Mouse (Mus musculus): ENCODE results near the gene Fkbp15.
A peak's percentile ranks its signal among the peaks of the same experiment; 100 is the strongest.

Gene Fkbp15

GRCm38 (mm10) chr4:62318294-62318693, 42.1 kb downstream of the Fkbp15 start:
- no peak for DNase-seq (ENCODE audit: low spot score in 2 of 2)

GRCm38 (mm10) chr4:62316456-62316855, 43.9 kb downstream of the Fkbp15 start:
- no peak for DNase-seq (ENCODE audit: low spot score in 2 of 2)

- DNase-seq (ENCODE audit: low spot score in 2 of 2), result no peak
Measured at GRCm38 (mm10) chr4:62314516-62314915, 45.8 kb downstream of the Fkbp15 start.

- DNase-seq (ENCODE audit: low spot score in 2 of 2), result no peak
Measured at GRCm38 (mm10) chr4:62313641-62314211, 46.6 kb downstream of the Fkbp15 start.

GRCm38 (mm10) chr4:62312821-62313220, 47.5 kb downstream of the Fkbp15 start:
- no peak for DNase-seq (ENCODE audit: low spot score in 2 of 2)

GRCm38 (mm10) chr4:62308406-62308805, 51.9 kb downstream of the Fkbp15 start:
- no peak for DNase-seq (ENCODE audit: low spot score in 2 of 2)

GRCm38 (mm10) chr4:62306840-62307239, 53.5 kb downstream of the Fkbp15 start:
- no peak for DNase-seq (ENCODE audit: low spot score in 2 of 2)

GRCm38 (mm10) chr4:62306301-62306700, 54.0 kb downstream of the Fkbp15 start:
- DNase-seq (ENCODE audit: low spot score in 2 of 2), result no peak

- no peak for DNase-seq (ENCODE audit: low spot score in 2 of 2)
Measured at GRCm38 (mm10) chr4:62303288-62303687, 57.1 kb downstream of the Fkbp15 start.

GRCm38 (mm10) chr4:62302795-62303194, 57.6 kb downstream of the Fkbp15 start:
- no peak for DNase-seq (ENCODE audit: low spot score in 2 of 2)

- no peak for DNase-seq (ENCODE audit: low spot score in 2 of 2)
Measured at GRCm38 (mm10) chr4:62300001-62300400, 60.3 kb downstream of the Fkbp15 start.

GRCm38 (mm10) chr4:62297280-62298130, 62.8 kb downstream of the Fkbp15 start:
- DNase-seq (ENCODE audit: low spot score in 2 of 2), result no peak

GRCm38 (mm10) chr4:62294741-62295140, 65.6 kb downstream of the Fkbp15 start:
- DNase-seq (ENCODE audit: low spot score in 2 of 2), result no peak

GRCm38 (mm10) chr4:62293219-62293861, 67.0 kb downstream of the Fkbp15 start:
- DNase-seq (ENCODE audit: low spot score in 2 of 2), result peak in 1 of 2 experiments; percentile 52

GRCm38 (mm10) chr4:62292461-62293180, 67.7 kb downstream of the Fkbp15 start:
- DNase-seq (ENCODE audit: low spot score in 2 of 2), result no peak

- no peak for DNase-seq (ENCODE audit: low spot score in 2 of 2)
Measured at GRCm38 (mm10) chr4:62290816-62291505, 69.4 kb downstream of the Fkbp15 start.

- no peak for DNase-seq (ENCODE audit: low spot score in 2 of 2)
Measured at GRCm38 (mm10) chr4:62289226-62289625, 71.1 kb downstream of the Fkbp15 start.

- DNase-seq (ENCODE audit: low spot score in 2 of 2), result no peak
Measured at GRCm38 (mm10) chr4:62286992-62287900, 73.1 kb downstream of the Fkbp15 start.

GRCm38 (mm10) chr4:62286257-62286991, 73.9 kb downstream of the Fkbp15 start:
- DNase-seq (ENCODE audit: low spot score in 2 of 2), result peak; percentile 49 to 81

GRCm38 (mm10) chr4:62285576-62285975, 74.8 kb downstream of the Fkbp15 start:
- no peak for DNase-seq (ENCODE audit: low spot score in 2 of 2)

Data from left cerebral cortex, adult 9 months (tissue).